Mouse (Mus musculus) layer of hippocampus, postnatal 36 days (tissue): Measurements from ENCODE around the gene Cacna2d4. TPM values are rescaled to one million over a fixed set of nuclear protein-coding genes. Genes with fewer than 3 reads are reported as not detected.

Source experiments
- DNase-seq, 2 experiments: peaks; one replicate each; pipeline ENCODE4 v3.0.0; 2022
- total RNA-seq, 2 experiments: library from RNA; stranded (reverse); gene quantifications; 2 replicates each; pipeline ENCODE4 v1.2.3; 2021

Gene Cacna2d4
- total RNA-seq, 2 experiments from 2014 or later = 0.78 to 1.4 TPM

GRCm38 (mm10) chr6:119390728-119391127, 154.4 kb downstream of the Cacna2d4 start:
- DNase-seq = no peak

GRCm38 (mm10) chr6:119392836-119393235, 156.5 kb downstream of the Cacna2d4 start:
- DNase-seq = no peak

GRCm38 (mm10) chr6:119395421-119396308, 159.3 kb downstream of the Cacna2d4 start:
- no peak for DNase-seq

- DNase-seq = no peak
Measured at GRCm38 (mm10) chr6:119396309-119396634, 159.9 kb downstream of the Cacna2d4 start.

GRCm38 (mm10) chr6:119399371-119399770, 163.0 kb downstream of the Cacna2d4 start:
- no peak for DNase-seq

GRCm38 (mm10) chr6:119400649-119401048, 164.3 kb downstream of the Cacna2d4 start:
- no peak for DNase-seq

GRCm38 (mm10) chr6:119401545-119402304, 165.4 kb downstream of the Cacna2d4 start:
- DNase-seq = no peak

Other genes with a start within 250 kb of the Cacna2d4 start
- gene Dcp1b, start 61.3 kb upstream of the Cacna2d4 start, total RNA-seq = 10 to 100 TPM; 16.9 to 18.6 TPM
- gene Cacna1c, start 40.1 kb upstream of the Cacna2d4 start, total RNA-seq = 10 to 100 TPM; 78.0 to 92.9 TPM
- gene Lrtm2, start 94.2 kb downstream of the Cacna2d4 start, total RNA-seq = 10 to 100 TPM; 40.4 to 42.8 TPM
- 10 to 100 TPM; 36.2 to 41.5 TPM for gene Adipor2, start 181.2 kb downstream of the Cacna2d4 start, total RNA-seq
- 10 to 100 TPM; 31.6 to 33.6 TPM for gene Fbxl14, start 243.1 kb downstream of the Cacna2d4 start, total RNA-seq